Mouse (Mus musculus) C2C12 (cell line): ENCODE measurements around the gene Pank1.

Source experiments
- CTCF ChIP-seq: IDR thresholded peaks from one replicate; pipeline ENCODE4 v1.5.1; 2011; ENCODE audit not compliant: control insufficient read depth, insufficient read depth, insufficient read length
- FOSL1 ChIP-seq: IDR thresholded peaks from one replicate; pipeline ENCODE4 v1.8.0; 2011; ENCODE audit warnings: mild to moderate bottlenecking, low read length; ENCODE audit not compliant: poor library complexity, insufficient read depth, severe bottlenecking
- MAX ChIP-seq: IDR thresholded peaks from one replicate; pipeline ENCODE4 v1.6.1; 2011; ENCODE audit warnings: mild to moderate bottlenecking, control low read depth
- MYOG ChIP-seq: IDR thresholded peaks from one replicate; pipeline ENCODE4 v1.6.1; 2011; ENCODE audit not compliant: control insufficient read depth, insufficient read length; ENCODE audit errors: extremely low read depth
- USF1 ChIP-seq: IDR thresholded peaks from one replicate; pipeline ENCODE4 v1.6.1; 2011; ENCODE audit warnings: low read depth, mild to moderate bottlenecking, control low read depth, moderate library complexity

DNA sequence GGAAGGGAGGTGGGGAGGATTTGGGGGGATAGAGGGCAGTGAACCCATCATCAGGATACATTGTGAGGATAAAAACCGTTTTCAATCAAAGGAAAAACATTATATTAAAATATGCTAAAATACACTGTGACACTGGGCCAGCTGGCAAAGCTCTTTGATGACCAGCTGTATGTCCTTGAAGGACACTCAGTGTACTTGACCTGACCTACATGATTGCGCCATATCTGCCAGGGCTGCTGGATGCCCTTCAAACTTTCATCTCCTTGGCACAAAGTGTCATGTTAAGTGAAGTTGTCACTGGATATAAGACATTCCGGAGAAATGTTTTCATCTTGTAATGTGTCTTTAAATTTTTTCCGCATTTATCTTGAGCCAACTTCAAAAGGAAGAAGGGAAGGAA is 19.7 kb upstream of the Pank1 start:
- TF ChIP-seq USF1 (no peak), CTCF (no peak), MAX (no peak), MYOG (no peak), FOSL1 (no peak)
